Mouse (Mus musculus): ENCODE results near the gene 4930469K13Rik. TPM values are rescaled to one million over a fixed set of nuclear protein-coding genes. Genes with fewer than 3 reads are reported as not detected.
A peak's percentile ranks its signal among the peaks of the same experiment; 100 is the strongest.
"Not testable (repeated sequence)": the region's sequence is repeated elsewhere in the genome, so short reads cannot be mapped to it uniquely, and the experiment has no call there.

4930469K13Rik gene
- not detected in 2 replicates for polyA plus RNA-seq (2014; fragmentation: Nextera tagmentation; extraction: Ambion mirVana)

- Histone ChIP-seq H3K9ac (ENCODE audit: low read depth, low read length) (no peak within 1 kb of the TSS), H3K4me1 (ENCODE audit: control insufficient read depth, insufficient read depth, low read length) (no peaks in the 10 kb centered on the region), H3K27ac (ENCODE audit: low read depth, low read length) (no peak within 1 kb of the TSS), H3K4me3 (ENCODE audit: low read length) (no peak within 1 kb of the TSS), H3K9me3 (ENCODE audit: control insufficient read depth, low read length) (no peaks in the 10 kb centered on the region), H3K4me2 (replicated peaks; ENCODE audit: low read depth, low read length) (no peak within 1 kb of the TSS), H3K27me3 (ENCODE audit: control insufficient read depth, insufficient read depth, low read length) (no peaks in the 10 kb centered on the region), H3K36me3 (ENCODE audit: control insufficient read depth, insufficient read depth, low read length) (no peaks in the 10 kb centered on the region)
- ATAC-seq (ENCODE audit: low FRiP score, low TSS enrichment): no peak
- WGBS: 81% methylated on average over 10 of the region's 10 CpGs
Observed at GRCm38 (mm10) chr11:34098422-34098821, at the start of gene 4930469K13Rik. Gene 4930469K13Rik, minus strand, starts transcription at chr11:34098554.

GRCm38 (mm10) chr11:34146934-34147333 is 48.6 kb upstream of the 4930469K13Rik start:
- Histone ChIP-seq H3K36me3 (ENCODE audit: control insufficient read depth, insufficient read depth, low read length) (no peaks in the 10 kb centered on the region), H3K4me1 (ENCODE audit: control insufficient read depth, insufficient read depth, low read length) (no peaks in the 10 kb centered on the region), H3K27ac (ENCODE audit: low read depth, low read length) (no peak overlapping the region), H3K9me3 (ENCODE audit: control insufficient read depth, low read length) (no peaks in the 10 kb centered on the region), H3K9ac (ENCODE audit: low read depth, low read length) (no peak overlapping the region), H3K4me3 (ENCODE audit: low read length) (no peak overlapping the region), H3K4me2 (replicated peaks; ENCODE audit: low read depth, low read length) (no peak overlapping the region), H3K27me3 (ENCODE audit: control insufficient read depth, insufficient read depth, low read length) (no peaks in the 10 kb centered on the region)
- 82% methylated on average over 5 of the region's 5 CpGs for WGBS
- ATAC-seq (ENCODE audit: low FRiP score, low TSS enrichment): no peak

GRCm38 (mm10) chr11:34144421-34144820 is 46.1 kb upstream of the 4930469K13Rik start:
- no peak for ATAC-seq (ENCODE audit: low FRiP score, low TSS enrichment)
- H3K27me3 ChIP-seq (ENCODE audit: control insufficient read depth, insufficient read depth, low read length): no peaks in the 10 kb centered on the region
- H3K36me3 ChIP-seq (ENCODE audit: control insufficient read depth, insufficient read depth, low read length): no peaks in the 10 kb centered on the region
- no peak overlapping the region for H3K9ac ChIP-seq (ENCODE audit: low read depth, low read length)
- no peak overlapping the region for H3K4me3 ChIP-seq (ENCODE audit: low read length)
- no peaks in the 10 kb centered on the region for H3K4me1 ChIP-seq (ENCODE audit: control insufficient read depth, insufficient read depth, low read length)
- 71% methylated on average over 4 of the region's 4 CpGs for WGBS
- H3K27ac ChIP-seq (ENCODE audit: low read depth, low read length): no peak overlapping the region
- H3K4me2 ChIP-seq (replicated peaks; ENCODE audit: low read depth, low read length): no peak overlapping the region
- H3K9me3 ChIP-seq (ENCODE audit: control insufficient read depth, low read length): no peaks in the 10 kb centered on the region

- ATAC-seq (ENCODE audit: low FRiP score, low TSS enrichment): no peak
- no peaks in the 10 kb centered on the region for H3K4me1 ChIP-seq (ENCODE audit: control insufficient read depth, insufficient read depth, low read length)
- no peak overlapping the region for H3K4me2 ChIP-seq (replicated peaks; ENCODE audit: low read depth, low read length)
- no peaks in the 10 kb centered on the region for H3K9me3 ChIP-seq (ENCODE audit: control insufficient read depth, low read length)
- WGBS: 41% methylated on average over 5 of the region's 5 CpGs
- no peaks in the 10 kb centered on the region for H3K27me3 ChIP-seq (ENCODE audit: control insufficient read depth, insufficient read depth, low read length)
- no peak overlapping the region for H3K27ac ChIP-seq (ENCODE audit: low read depth, low read length)
- H3K9ac ChIP-seq (ENCODE audit: low read depth, low read length): no peak overlapping the region
- H3K36me3 ChIP-seq (ENCODE audit: control insufficient read depth, insufficient read depth, low read length): no peaks in the 10 kb centered on the region
- H3K4me3 ChIP-seq (ENCODE audit: low read length): no peak overlapping the region
Observed at GRCm38 (mm10) chr11:34143984-34144383, 45.6 kb upstream of the 4930469K13Rik start.

GRCm38 (mm10) chr11:34139296-34139695 is 40.9 kb upstream of the 4930469K13Rik start:
- ATAC-seq (ENCODE audit: low FRiP score, low TSS enrichment): no peak

GRCm38 (mm10) chr11:34128412-34128811 is 30.1 kb upstream of the 4930469K13Rik start:
- Histone ChIP-seq H3K36me3 (ENCODE audit: control insufficient read depth, insufficient read depth, low read length) (no peaks in the 10 kb centered on the region), H3K9me3 (ENCODE audit: control insufficient read depth, low read length) (no peaks in the 10 kb centered on the region), H3K4me2 (replicated peaks; ENCODE audit: low read depth, low read length) (no peak overlapping the region), H3K27ac (ENCODE audit: low read depth, low read length) (no peak overlapping the region), H3K9ac (ENCODE audit: low read depth, low read length) (no peak overlapping the region), H3K4me3 (ENCODE audit: low read length) (no peak overlapping the region), H3K4me1 (ENCODE audit: control insufficient read depth, insufficient read depth, low read length) (no peaks in the 10 kb centered on the region), H3K27me3 (ENCODE audit: control insufficient read depth, insufficient read depth, low read length) (no peaks in the 10 kb centered on the region)
- no peak for ATAC-seq (ENCODE audit: low FRiP score, low TSS enrichment)
- 73% methylated on average over 2 of the region's 2 CpGs for WGBS

More at GRCm38 (mm10) chr11:34139296-34139695, 40.9 kb upstream of the 4930469K13Rik start:
- no peaks in the 10 kb centered on the region for H3K27me3 ChIP-seq (ENCODE audit: control insufficient read depth, insufficient read depth, low read length)
- no peak overlapping the region for H3K27ac ChIP-seq (ENCODE audit: low read depth, low read length)
- no peaks in the 10 kb centered on the region for H3K36me3 ChIP-seq (ENCODE audit: control insufficient read depth, insufficient read depth, low read length)
- H3K4me3 ChIP-seq (ENCODE audit: low read length): no peak overlapping the region
- H3K9me3 ChIP-seq (ENCODE audit: control insufficient read depth, low read length): no peaks in the 10 kb centered on the region
- H3K4me2 ChIP-seq (replicated peaks; ENCODE audit: low read depth, low read length): no peak overlapping the region
- no peaks in the 10 kb centered on the region for H3K4me1 ChIP-seq (ENCODE audit: control insufficient read depth, insufficient read depth, low read length)
- no peak overlapping the region for H3K9ac ChIP-seq (ENCODE audit: low read depth, low read length)
- 88% methylated on average over 8 of the region's 8 CpGs for WGBS

- not testable (repeated sequence) for H3K4me1 ChIP-seq (ENCODE audit: control insufficient read depth, insufficient read depth, low read length); H3K4me3 ChIP-seq (ENCODE audit: low read length); H3K36me3 ChIP-seq (ENCODE audit: control insufficient read depth, insufficient read depth, low read length); H3K4me2 ChIP-seq (replicated peaks; ENCODE audit: low read depth, low read length); H3K27ac ChIP-seq (ENCODE audit: low read depth, low read length); ATAC-seq (ENCODE audit: low FRiP score, low TSS enrichment); H3K9ac ChIP-seq (ENCODE audit: low read depth, low read length); H3K9me3 ChIP-seq (ENCODE audit: control insufficient read depth, low read length); H3K27me3 ChIP-seq (ENCODE audit: control insufficient read depth, insufficient read depth, low read length)
- WGBS: 80% methylated on average over 3 of the region's 3 CpGs
Observed at GRCm38 (mm10) chr11:34125727-34126126, 27.4 kb upstream of the 4930469K13Rik start.

GRCm38 (mm10) chr11:34124852-34125251 is 26.5 kb upstream of the 4930469K13Rik start:
- ATAC-seq (ENCODE audit: low FRiP score, low TSS enrichment): 0 out of 2 replicates have a peak, but pooled peaks have one; percentile 16
- Histone ChIP-seq H3K27me3 (ENCODE audit: control insufficient read depth, insufficient read depth, low read length) (no peaks in the 10 kb centered on the region), H3K4me2 (replicated peaks; ENCODE audit: low read depth, low read length) (no peak overlapping the region), H3K9ac (ENCODE audit: low read depth, low read length) (no peak overlapping the region), H3K27ac (ENCODE audit: low read depth, low read length) (no peak overlapping the region), H3K4me3 (ENCODE audit: low read length) (no peak overlapping the region), H3K36me3 (ENCODE audit: control insufficient read depth, insufficient read depth, low read length) (no peaks in the 10 kb centered on the region), H3K9me3 (ENCODE audit: control insufficient read depth, low read length) (no peaks in the 10 kb centered on the region), H3K4me1 (ENCODE audit: control insufficient read depth, insufficient read depth, low read length) (no peaks in the 10 kb centered on the region)
- WGBS: 15% methylated on average over 7 of the region's 7 CpGs

- ATAC-seq (ENCODE audit: low FRiP score, low TSS enrichment): no peak
- no peaks in the 10 kb centered on the region for H3K4me1 ChIP-seq (ENCODE audit: control insufficient read depth, insufficient read depth, low read length)
- 15% methylated on average over 2 of the region's 2 CpGs for WGBS
Observed at GRCm38 (mm10) chr11:34123147-34123546, 24.8 kb upstream of the 4930469K13Rik start.

More at GRCm38 (mm10) chr11:34123147-34123546, 24.8 kb upstream of the 4930469K13Rik start:
- no peaks in the 10 kb centered on the region for H3K27me3 ChIP-seq (ENCODE audit: control insufficient read depth, insufficient read depth, low read length)
- no peak overlapping the region for H3K9ac ChIP-seq (ENCODE audit: low read depth, low read length)
- H3K27ac ChIP-seq (ENCODE audit: low read depth, low read length): no peak overlapping the region
- no peaks in the 10 kb centered on the region for H3K9me3 ChIP-seq (ENCODE audit: control insufficient read depth, low read length)
- no peak overlapping the region for H3K4me3 ChIP-seq (ENCODE audit: low read length)
- no peak overlapping the region for H3K4me2 ChIP-seq (replicated peaks; ENCODE audit: low read depth, low read length)
- H3K36me3 ChIP-seq (ENCODE audit: control insufficient read depth, insufficient read depth, low read length): no peaks in the 10 kb centered on the region
